Comparison of ENCODE assay signal across 8 mouse cellular contexts in genomic region chr8:120633665-120634271, GRCm38 (mm10). TPM values are rescaled to one million over a fixed set of nuclear protein-coding genes. Genes with fewer than 3 reads are reported as not detected.
A peak's percentile ranks its signal among the peaks of the same experiment; 100 is the strongest.
DNase-seq lines count a peak whose midpoint lies in the region; ATAC-seq and TF ChIP-seq lines count a peak whose summit lies in the region.

No protein-coding gene starts in this region.

- DNase-seq in heart, adult 8-10 months (ENCODE audit: low spot score), result no peak
- DNase-seq in G1E (ENCODE audit: low spot score), result no peak
- peak; percentile 67 for DNase-seq in forebrain, embryonic 11.5 days (ENCODE audit: low spot score)
- peak; percentile 5 for DNase-seq in kidney, postnatal 0 days (ENCODE audit: low spot score)
- no peak for DNase-seq in yolk sac, embryonic 10.5 days (ENCODE audit: low spot score)

- peaks cover 25% of the 10 kb centered on the region for H3K4me1 ChIP-seq in heart, embryonic 12.5 days (replicated peaks)
- no peaks in the 10 kb centered on the region for H3K4me1 ChIP-seq in G1E (ENCODE audit: insufficient read depth, low read depth, low read length)
- H3K4me1 ChIP-seq in forebrain, embryonic 11.5 days (replicated peaks; ENCODE audit: control insufficient read depth, insufficient read depth, low read length), result peaks cover 9% of the 10 kb centered on the region; the same call in 1 of the 2 replicates
- H3K4me1 ChIP-seq in kidney, postnatal 0 days (replicated peaks; ENCODE audit: insufficient read depth, low read length), result peaks cover 8% of the 10 kb centered on the region
- H3K4me1 ChIP-seq in midbrain, embryonic 16.5 days (ENCODE audit: control insufficient read depth, insufficient read depth, low read length), result peaks cover 12% of the 10 kb centered on the region; the same call in 1 of the 2 replicates

- H3K9me3 ChIP-seq in heart, embryonic 12.5 days (replicated peaks), result 0 out of 2 replicates have a peak, but pooled peaks cover 3% of the 10 kb centered on the region
- no peaks in the 10 kb centered on the region for H3K9me3 ChIP-seq in G1E (replicated peaks)
- H3K9me3 ChIP-seq in forebrain, embryonic 11.5 days (ENCODE audit: control insufficient read depth, low read length), result no peaks in the 10 kb centered on the region
- H3K9me3 ChIP-seq in kidney, postnatal 0 days (replicated peaks; ENCODE audit: low read length), result no peaks in the 10 kb centered on the region
- no peaks in the 10 kb centered on the region for H3K9me3 ChIP-seq in midbrain, embryonic 16.5 days (replicated peaks; ENCODE audit: control insufficient read depth, low read length, poor library complexity, severe bottlenecking)

- TF ChIP-seq CTCF in G1E (IDR thresholded peaks at IDR 0.05; ENCODE audit: low read depth, low read length), result no peak
- no peak for TF ChIP-seq CTCF in kidney, postnatal 0 days (IDR thresholded peaks at IDR 0.05; ENCODE audit: low read depth)

- under 1% methylated on average over 44 of the region's 44 CpGs for WGBS in heart, embryonic 12.5 days
- under 1% methylated on average over 44 of the region's 44 CpGs for WGBS in forebrain, embryonic 11.5 days
- 2% methylated on average over 44 of the region's 44 CpGs for WGBS in kidney, postnatal 0 days
- under 1% methylated on average over 42 of the region's 44 CpGs for WGBS in midbrain, embryonic 16.5 days

- H3K4me2 ChIP-seq in heart, embryonic 12.5 days, result peak overlapping the region; percentile 96
- H3K4me2 ChIP-seq in forebrain, embryonic 11.5 days (ENCODE audit: low read depth, low read length, severe bottlenecking), result peak overlapping the region; percentile 95
- peak overlapping the region; percentile 96 for H3K4me2 ChIP-seq in kidney, postnatal 0 days (ENCODE audit: low read length)
- peak overlapping the region; percentile 95 for H3K4me2 ChIP-seq in midbrain, embryonic 16.5 days (ENCODE audit: low read length)

- H3K9ac ChIP-seq in heart, embryonic 12.5 days, result peak overlapping the region; percentile 75
- H3K9ac ChIP-seq in forebrain, embryonic 11.5 days (ENCODE audit: low read length), result peak overlapping the region; percentile 43
- peak overlapping the region; percentile 46 for H3K9ac ChIP-seq in kidney, postnatal 0 days (ENCODE audit: low read depth, low read length)
- H3K9ac ChIP-seq in midbrain, embryonic 16.5 days (ENCODE audit: low read depth, low read length), result peak overlapping the region; percentile 84

- H3K4me3 ChIP-seq in heart, embryonic 12.5 days, result peak overlapping the region; percentile 60
- peak overlapping the region; percentile 7; the same call in 1 of the 2 replicates for H3K4me3 ChIP-seq in G1E (ENCODE audit: low read depth, low read length)
- peak overlapping the region; percentile 50 for H3K4me3 ChIP-seq in forebrain, embryonic 11.5 days (ENCODE audit: low read depth, low read length)
- H3K4me3 ChIP-seq in kidney, postnatal 0 days (replicated peaks; ENCODE audit: low read depth, low read length), result peak overlapping the region; percentile 53
- peak overlapping the region; percentile 77 for H3K4me3 ChIP-seq in midbrain, embryonic 16.5 days (ENCODE audit: low read depth, low read length)

- no peaks in the 10 kb centered on the region for H3K36me3 ChIP-seq in heart, embryonic 12.5 days
- H3K36me3 ChIP-seq in G1E (replicated peaks), result no peaks in the 10 kb centered on the region
- H3K36me3 ChIP-seq in forebrain, embryonic 11.5 days (ENCODE audit: control insufficient read depth, insufficient read depth, low read length), result no peaks in the 10 kb centered on the region
- no peaks in the 10 kb centered on the region for H3K36me3 ChIP-seq in kidney, postnatal 0 days (ENCODE audit: insufficient read depth, low read length)
- H3K36me3 ChIP-seq in midbrain, embryonic 16.5 days (ENCODE audit: control insufficient read depth, insufficient read depth, low read length), result no peaks in the 10 kb centered on the region

- peaks cover 34% of the 10 kb centered on the region for H3K27me3 ChIP-seq in heart, embryonic 12.5 days (replicated peaks)
- H3K27me3 ChIP-seq in G1E (ENCODE audit: insufficient read depth, low read length), result peaks cover 45% of the 10 kb centered on the region
- H3K27me3 ChIP-seq in forebrain, embryonic 11.5 days (ENCODE audit: control insufficient read depth, insufficient read depth, low read length), result peaks cover 23% of the 10 kb centered on the region
- no peaks in the 10 kb centered on the region for H3K27me3 ChIP-seq in kidney, postnatal 0 days (ENCODE audit: insufficient read depth, low read length)
- no peaks in the 10 kb centered on the region; the same call in 1 of the 2 replicates for H3K27me3 ChIP-seq in midbrain, embryonic 16.5 days (ENCODE audit: control insufficient read depth, insufficient read depth, low read depth, low read length)

- no peak overlapping the region for H3K27ac ChIP-seq in heart, embryonic 12.5 days (ENCODE audit: poor library complexity, severe bottlenecking)
- H3K27ac ChIP-seq in forebrain, embryonic 11.5 days (ENCODE audit: low read depth, low read length), result no peak overlapping the region
- no peak overlapping the region for H3K27ac ChIP-seq in kidney, postnatal 0 days
- 0 out of 2 replicates have a peak overlapping the region, but pooled peaks have one; percentile 18 for H3K27ac ChIP-seq in midbrain, embryonic 16.5 days (ENCODE audit: low read length)

- ATAC-seq in heart, embryonic 12.5 days (ENCODE audit: insufficient number of reproducible peaks, low FRiP score), result peak; percentile 30
- ATAC-seq in G1E (ENCODE audit: extremely low read depth, insufficient number of reproducible peaks, low FRiP score, poor library complexity, severe bottlenecking), result no peak
- ATAC-seq in forebrain, embryonic 11.5 days (replicated peaks; ENCODE audit: low FRiP score), result 0 out of 2 replicates have a peak, but pooled peaks have one; percentile 5
- ATAC-seq in kidney, postnatal 0 days (replicated peaks; ENCODE audit: low FRiP score, low read depth), result peak; percentile 22; the same call in 1 of the 2 replicates
- peak; percentile 44 for ATAC-seq in midbrain, embryonic 16.5 days
- ATAC-seq in megakaryocyte-erythroid progenitor cell, adult 5-6 weeks (replicated peaks; ENCODE audit: low FRiP score, low TSS enrichment, poor library complexity, severe bottlenecking), result no peak

RNA-seq across cellular contexts. Expression of gene 1190005I06Rik, which starts 13.7 kb away (rescaled TPM):
- 3.5 and 6.7 TPM in 2 replicates for polyA plus RNA-seq in heart, embryonic 12.5 days (2016; fragmentation: Nextera tagmentation; extraction: Ambion mirVana)
- total RNA-seq in heart, adult 8-10 months (2022), result 1 to 10 TPM; 3.0 to 5.7 (median 4.3) TPM
- total RNA-seq in G1E (2014; fragmentation: Nextera tagmentation) (not detected in 2 replicates), G1E (2017) (0.71 TPM in 1 of 2 replicates, not detected in the other)
- 0.10 and 0.26 TPM in 2 replicates for polyA plus RNA-seq in G1E (2012)
- polyA plus RNA-seq in forebrain, embryonic 11.5 days (2014; fragmentation: Nextera tagmentation; extraction: Ambion mirVana), result 1.6 and 2.3 TPM in 2 replicates
- polyA plus RNA-seq in kidney, postnatal 0 days (2015; fragmentation: Nextera tagmentation; extraction: Ambion mirVana), result 2.2 and 2.6 TPM in 2 replicates
- 18.2 and 22.2 TPM in 2 replicates for polyA plus RNA-seq in midbrain, embryonic 16.5 days (2015; fragmentation: Nextera tagmentation; extraction: Ambion mirVana)
- total RNA-seq in megakaryocyte-erythroid progenitor cell, adult 5-6 weeks (2014; fragmentation: Nextera tagmentation), result not detected in 2 replicates
- not detected in 2 replicates for total RNA-seq in megakaryocyte-erythroid progenitor cell, adult 5-6 weeks (2017)

RNA-seq across cellular contexts. Expression of gene Gm27021, which starts 34.1 kb away (rescaled TPM):
- 0.72 TPM in 1 of 2 replicates, not detected in the other for polyA plus RNA-seq in heart, embryonic 12.5 days (2016; fragmentation: Nextera tagmentation; extraction: Ambion mirVana)
- not detected for total RNA-seq in heart, adult 8-10 months (2022)
- total RNA-seq in G1E (2014; fragmentation: Nextera tagmentation), result not detected in 2 replicates
- not detected in 2 replicates for total RNA-seq in G1E (2017)
- polyA plus RNA-seq in G1E (2012), result 0.77 and 1.2 TPM in 2 replicates
- 3.3 and 3.5 TPM in 2 replicates for polyA plus RNA-seq in forebrain, embryonic 11.5 days (2014; fragmentation: Nextera tagmentation; extraction: Ambion mirVana)
- 3.2 and 4.0 TPM in 2 replicates for polyA plus RNA-seq in kidney, postnatal 0 days (2015; fragmentation: Nextera tagmentation; extraction: Ambion mirVana)
- 4.7 and 5.6 TPM in 2 replicates for polyA plus RNA-seq in midbrain, embryonic 16.5 days (2015; fragmentation: Nextera tagmentation; extraction: Ambion mirVana)
- total RNA-seq in megakaryocyte-erythroid progenitor cell, adult 5-6 weeks (2014; fragmentation: Nextera tagmentation), result not detected in 2 replicates
- not detected in 2 replicates for total RNA-seq in megakaryocyte-erythroid progenitor cell, adult 5-6 weeks (2017)

RNA-seq across cellular contexts. Expression of gene Cox4i1, which starts 34.3 kb away (rescaled TPM):
- polyA plus RNA-seq in heart, embryonic 12.5 days (2016; fragmentation: Nextera tagmentation; extraction: Ambion mirVana), result 1,676 and 1,716 TPM in 2 replicates
- 1,000 to 10,000 TPM; 4,385 to 5,037 (median 4,791) TPM for total RNA-seq in heart, adult 8-10 months (2022)
- 248 and 277 TPM in 2 replicates for total RNA-seq in G1E (2014; fragmentation: Nextera tagmentation)
- 542 and 638 TPM in 2 replicates for total RNA-seq in G1E (2017)
- polyA plus RNA-seq in G1E (2012), result 180 and 328 TPM in 2 replicates
- polyA plus RNA-seq in forebrain, embryonic 11.5 days (2014; fragmentation: Nextera tagmentation; extraction: Ambion mirVana), result 812 and 850 TPM in 2 replicates
- 2,057 and 2,086 TPM in 2 replicates for polyA plus RNA-seq in kidney, postnatal 0 days (2015; fragmentation: Nextera tagmentation; extraction: Ambion mirVana)
- 1,051 and 1,134 TPM in 2 replicates for polyA plus RNA-seq in midbrain, embryonic 16.5 days (2015; fragmentation: Nextera tagmentation; extraction: Ambion mirVana)
- total RNA-seq in megakaryocyte-erythroid progenitor cell, adult 5-6 weeks (2014; fragmentation: Nextera tagmentation), result 1,045 and 1,237 TPM in 2 replicates
- total RNA-seq in megakaryocyte-erythroid progenitor cell, adult 5-6 weeks (2017), result 386 and 612 TPM in 2 replicates

RNA-seq across cellular contexts. Expression of gene Emc8, which starts 34.6 kb away (rescaled TPM):
- 168 and 183 TPM in 2 replicates for polyA plus RNA-seq in heart, embryonic 12.5 days (2016; fragmentation: Nextera tagmentation; extraction: Ambion mirVana)
- total RNA-seq in heart, adult 8-10 months (2022), result 10 to 100 TPM; 44.3 to 57.6 (median 46.7) TPM
- total RNA-seq in G1E (2014; fragmentation: Nextera tagmentation) (12.3 and 18.7 TPM in 2 replicates), G1E (2017) (40.9 and 41.6 TPM in 2 replicates)
- 89.7 and 117 TPM in 2 replicates for polyA plus RNA-seq in G1E (2012)
- 307 and 321 TPM in 2 replicates for polyA plus RNA-seq in forebrain, embryonic 11.5 days (2014; fragmentation: Nextera tagmentation; extraction: Ambion mirVana)
- polyA plus RNA-seq in kidney, postnatal 0 days (2015; fragmentation: Nextera tagmentation; extraction: Ambion mirVana), result 210 and 213 TPM in 2 replicates
- polyA plus RNA-seq in midbrain, embryonic 16.5 days (2015; fragmentation: Nextera tagmentation; extraction: Ambion mirVana), result 99.5 and 105 TPM in 2 replicates
- total RNA-seq in megakaryocyte-erythroid progenitor cell, adult 5-6 weeks (2014; fragmentation: Nextera tagmentation), result 32.8 and 36.5 TPM in 2 replicates
- total RNA-seq in megakaryocyte-erythroid progenitor cell, adult 5-6 weeks (2017), result 69.8 and 87.1 TPM in 2 replicates

RNA-seq across cellular contexts. Expression of gene Gins2, which starts 44.7 kb away (rescaled TPM):
- 63.4 and 66.8 TPM in 2 replicates for polyA plus RNA-seq in heart, embryonic 12.5 days (2016; fragmentation: Nextera tagmentation; extraction: Ambion mirVana)
- 1 to 10 TPM in 3 of 4 experiments, under 1 TPM in 1; 0.98 to 1.7 (median 1.7) TPM for total RNA-seq in heart, adult 8-10 months (2022)
- 34.6 and 43.9 TPM in 2 replicates for total RNA-seq in G1E (2014; fragmentation: Nextera tagmentation)
- 11.3 and 27.9 TPM in 2 replicates for total RNA-seq in G1E (2017)
- 49.8 and 83.4 TPM in 2 replicates for polyA plus RNA-seq in G1E (2012)
- 105 and 115 TPM in 2 replicates for polyA plus RNA-seq in forebrain, embryonic 11.5 days (2014; fragmentation: Nextera tagmentation; extraction: Ambion mirVana)
- polyA plus RNA-seq in kidney, postnatal 0 days (2015; fragmentation: Nextera tagmentation; extraction: Ambion mirVana), result 54.0 and 70.0 TPM in 2 replicates
- polyA plus RNA-seq in midbrain, embryonic 16.5 days (2015; fragmentation: Nextera tagmentation; extraction: Ambion mirVana), result 10.7 and 13.3 TPM in 2 replicates
- total RNA-seq in megakaryocyte-erythroid progenitor cell, adult 5-6 weeks (2014; fragmentation: Nextera tagmentation), result 76.6 and 99.8 TPM in 2 replicates
- 43.8 and 62.0 TPM in 2 replicates for total RNA-seq in megakaryocyte-erythroid progenitor cell, adult 5-6 weeks (2017)

Comparison
In these comparisons a context has a peak if more than half of its experiments do, and no peak if none do; other contexts are left out.
1. ATAC-seq: peak in heart, embryonic 12.5 days (single experiment), forebrain, embryonic 11.5 days (single experiment), kidney, postnatal 0 days (single experiment) and midbrain, embryonic 16.5 days (single experiment); none in G1E (single experiment) and megakaryocyte-erythroid progenitor cell, adult 5-6 weeks (single experiment).
2. H3K4me3 ChIP-seq: peak in every context shown above with its lines; median percentile 77 in midbrain, embryonic 16.5 days; 60 in heart, embryonic 12.5 days; 53 in kidney, postnatal 0 days; 50 in forebrain, embryonic 11.5 days; 7 in G1E.
3. DNase-seq: peak in forebrain, embryonic 11.5 days (single experiment) and kidney, postnatal 0 days (single experiment); none in heart, adult 8-10 months (single experiment), G1E (single experiment) and yolk sac, embryonic 10.5 days (single experiment).
4. Peak in every context shown above with its lines, with median percentiles within 50 percentile points of each other: H3K4me2 ChIP-seq and H3K9ac ChIP-seq.